Mouse (Mus musculus) lung, postnatal 0 days (tissue): Measurements from ENCODE around the gene Ppp1r9b.
A peak's percentile ranks its signal among the peaks of the same experiment; 100 is the strongest.

Source experiments
- CTCF ChIP-seq: IDR thresholded peaks from 2 replicates; pipeline ENCODE4 v1.5.1; 2016; ENCODE audit warnings: antibody characterized with exemption, mild to moderate bottlenecking
- EP300 ChIP-seq: IDR thresholded peaks from 2 replicates; pipeline ENCODE4 v1.6.1; 2016; ENCODE audit warnings: antibody characterized with exemption, mild to moderate bottlenecking, control low read depth

- peak; percentile 96 for TF ChIP-seq CTCF
- TF ChIP-seq EP300, result no peak
These were observed 56.3 kb downstream of the Ppp1r9b start for GRCm38 (mm10) chr11:95046980-95047680.
